ENCODE assay signal across 16 mouse cellular contexts in genomic region chrX:160146806-160147205, GRCm38 (mm10).
"Had no signal": no experiment of that assay in that cellular context is flagged by ENCODE, and none has a peak within 500 bp of the region (broad histone marks: within the 10 kb centered on the region; RNA-seq: fewer than 3 reads in every experiment).

No protein-coding gene starts in this region.

- H3K9ac ChIP-seq: liver, embryonic 13.5 days; liver, postnatal 0 days; neural tube, embryonic 13.5 days had no signal

- H3K4me2 ChIP-seq: liver, embryonic 13.5 days; midbrain, embryonic 11.5 days; neural tube, embryonic 13.5 days had no signal

- H3K4me3 ChIP-seq: left cerebral cortex, adult 2 months; limb, embryonic 10.5 days; liver, embryonic 13.5 days; neural tube, embryonic 13.5 days had no signal

- H3K9me3 ChIP-seq: limb, embryonic 10.5 days; liver, embryonic 13.5 days; neural tube, embryonic 13.5 days had no signal

- DNase-seq: kidney, adult 8-10 months; kidney, postnatal 25 days; liver, embryonic 13.5 days; liver, postnatal 0 days; lung, postnatal 14 days; retina, postnatal 1 day; right cerebral cortex, postnatal 4 days; spleen, adult 18-20 months; thymus, adult 2 months; thymus, postnatal 36 days had no signal

- ATAC-seq: intestine, postnatal 0 days; liver, postnatal 0 days; midbrain, embryonic 16.5 days had no signal

- H3K4me1 ChIP-seq: limb, embryonic 10.5 days; liver, embryonic 13.5 days; neural tube, embryonic 13.5 days had no signal

- H3K27me3 ChIP-seq: liver, embryonic 13.5 days; neural tube, embryonic 13.5 days had no signal

- H3K27ac ChIP-seq: left cerebral cortex, adult 2 months; limb, embryonic 10.5 days; liver, embryonic 13.5 days; neural tube, embryonic 13.5 days had no signal

- H3K36me3 ChIP-seq: limb, embryonic 10.5 days; liver, embryonic 13.5 days; neural tube, embryonic 13.5 days had no signal
